Mouse (Mus musculus) hindbrain, embryonic 15.5 days (tissue): Measurements from ENCODE around the gene Slc4a8. TPM values are rescaled to one million over a fixed set of nuclear protein-coding genes. Genes with fewer than 3 reads are reported as not detected.
A peak's percentile ranks its signal among the peaks of the same experiment; 100 is the strongest.

Experiments used
- ATAC-seq: fragments of 200-750 bp; cut with Nextera tagmentation; 2 replicates; pipeline ENCODE4 v1.8.0; 2017; ENCODE audit warnings: low read depth, moderate number of reproducible peaks, moderate TSS enrichment; ENCODE audit not compliant: low FRiP score
- H3K27ac ChIP-seq: fragments of 300-500 bp; sonication (generic); replicated peaks from 2 replicates; pipeline ENCODE4 v1.5.1; 2015; ENCODE audit warnings: mild to moderate bottlenecking, inconsistent platforms
- H3K27me3 ChIP-seq: fragments of 300-500 bp; sonication (generic); 2 replicates; pipeline ENCODE4 v1.6.1; 2015; ENCODE audit warnings: control low read depth, inconsistent platforms
- H3K36me3 ChIP-seq: fragments of 300-500 bp; sonication (generic); 2 replicates; pipeline ENCODE4 v1.6.1; 2015; ENCODE audit warnings: control low read depth, inconsistent platforms
- H3K4me1 ChIP-seq: fragments of 300-500 bp; sonication (generic); replicated peaks from 2 replicates; pipeline ENCODE4 v1.6.1; 2015; ENCODE audit warnings: control low read depth, inconsistent platforms
- H3K4me2 ChIP-seq: fragments of 300-500 bp; sonication (generic); 2 replicates; pipeline ENCODE4 v1.6.1; 2015; ENCODE audit warnings: moderate library complexity, mild to moderate bottlenecking, inconsistent platforms
- H3K4me3 ChIP-seq: fragments of 300-500 bp; sonication (generic); 2 replicates; pipeline ENCODE4 v1.5.1; 2015; ENCODE audit warnings: mild to moderate bottlenecking, inconsistent platforms
- H3K9ac ChIP-seq: fragments of 300-500 bp; sonication (generic); 2 replicates; pipeline ENCODE4 v1.6.1; 2015; ENCODE audit warnings: inconsistent platforms
- H3K9me3 ChIP-seq: fragments of 300-500 bp; sonication (generic); 2 replicates; pipeline ENCODE4 v1.6.1; 2016; ENCODE audit warnings: control low read depth, inconsistent platforms
- WGBS: fragments of 180-500 bp; shearing (Covaris S2); methylation state at CpG from one replicate; pipeline ENCODE4 v1.1.7; 2015; 5-methylcytosine and 5-hydroxymethylcytosine counted together
- polyA plus RNA-seq: library from polyadenylated mRNA; unstranded; fragments of >200 nt; fragmentation: Nextera tagmentation; extraction: Ambion mirVana; gene quantifications from 2 replicates; pipeline ENCODE4 v1.2.1, GENCODE M21; 2015

Slc4a8 gene
- polyA plus RNA-seq, 1 experiment from 2014 or later: 27.1 TPM

DNA sequence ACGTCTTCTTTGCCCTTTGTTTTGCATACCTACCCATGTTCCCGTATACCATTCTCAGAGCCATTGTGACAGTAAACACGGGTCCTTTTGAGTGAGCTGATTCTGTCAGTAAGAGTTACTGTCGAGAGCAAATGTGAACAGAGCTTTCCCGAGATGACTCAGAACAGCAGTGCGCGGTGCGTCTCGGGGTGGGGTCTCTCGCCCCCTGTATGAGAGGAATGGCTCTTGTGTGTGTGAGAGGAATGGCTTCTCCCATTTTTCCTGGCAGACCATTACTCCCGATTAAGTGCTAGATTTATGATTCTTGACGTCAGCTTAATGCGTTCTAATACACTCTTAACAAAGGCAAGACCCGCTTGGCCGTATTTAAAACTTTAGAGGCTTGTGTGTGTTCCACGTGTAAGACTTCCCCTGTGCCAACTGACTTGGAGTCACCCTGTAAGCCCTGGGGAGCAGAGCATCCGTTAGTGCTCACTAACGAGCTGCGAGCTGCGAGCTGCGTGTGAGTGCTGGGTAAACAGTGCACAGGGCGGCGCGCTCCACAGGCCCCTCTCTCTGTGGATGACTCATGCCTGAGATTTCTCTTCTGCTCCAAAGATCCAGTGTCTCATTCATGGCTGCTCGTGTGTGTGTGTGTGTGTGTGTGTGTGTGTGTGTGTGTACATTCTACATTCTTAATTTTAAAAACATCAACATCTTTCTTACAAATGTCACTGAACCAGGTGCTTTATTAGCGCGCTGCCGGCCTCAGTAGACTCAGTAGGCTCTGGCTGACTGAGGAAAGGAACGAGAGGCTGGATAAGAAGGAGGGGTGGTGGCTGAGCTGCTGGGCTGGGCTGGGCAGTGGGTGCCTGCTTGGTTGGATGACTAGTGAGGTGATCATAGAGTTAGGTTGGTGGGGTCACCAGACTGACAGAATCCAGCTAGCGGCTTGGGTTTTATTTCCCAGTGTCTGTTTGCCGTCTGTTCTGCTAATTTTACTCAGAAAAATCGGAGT is 15.8 kb downstream of the Slc4a8 start:
- Histone ChIP-seq H3K27me3 (no peaks in the 10 kb centered on the region), H3K4me3 (no peak overlapping the region), H3K9me3 (no peaks in the 10 kb centered on the region), H3K4me2 (no peak overlapping the region), H3K9ac (no peak overlapping the region), H3K4me1 (peaks cover 9% of the 10 kb centered on the region; the same call in 1 of the 2 replicates), H3K27ac (0 out of 2 replicates have a peak overlapping the region, but pooled peaks have one; percentile 16), H3K36me3 (no peaks in the 10 kb centered on the region)
- peak; percentile 64; the same call in 1 of the 2 replicates for ATAC-seq
- WGBS: 53% methylated on average over 32 of the region's 32 CpGs

DNA sequence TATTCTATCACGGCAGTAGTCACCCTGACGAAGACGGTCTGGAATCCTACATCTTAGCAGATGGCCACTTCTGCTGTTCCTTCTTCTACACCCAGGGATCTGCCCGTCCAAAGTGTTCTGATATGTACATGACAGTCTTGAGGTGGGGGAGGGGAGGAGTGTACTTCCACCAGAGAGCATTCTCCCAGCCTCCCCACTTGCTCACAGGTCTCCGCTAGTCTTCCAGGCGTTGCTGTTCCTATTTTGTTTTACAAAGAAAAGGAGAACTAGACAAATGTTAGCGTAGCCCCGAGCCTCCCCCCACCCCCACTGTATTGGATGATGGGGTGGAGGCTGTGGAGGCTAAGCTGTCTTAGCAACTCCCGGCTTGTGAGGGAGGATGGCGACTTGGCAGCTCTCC is 18.3 kb downstream of the Slc4a8 start:
- no peak overlapping the region for H3K27ac ChIP-seq
- no peak overlapping the region for H3K4me3 ChIP-seq
- no peaks in the 10 kb centered on the region for H3K9me3 ChIP-seq
- no peak overlapping the region for H3K4me2 ChIP-seq
- no peaks in the 10 kb centered on the region for H3K27me3 ChIP-seq
- peaks cover 9% of the 10 kb centered on the region; the same call in 1 of the 2 replicates for H3K4me1 ChIP-seq
- ATAC-seq: no peak
- peaks cover 13% of the 10 kb centered on the region for H3K36me3 ChIP-seq
- 53% methylated on average over 10 of the region's 10 CpGs for WGBS
- no peak overlapping the region for H3K9ac ChIP-seq

DNA sequence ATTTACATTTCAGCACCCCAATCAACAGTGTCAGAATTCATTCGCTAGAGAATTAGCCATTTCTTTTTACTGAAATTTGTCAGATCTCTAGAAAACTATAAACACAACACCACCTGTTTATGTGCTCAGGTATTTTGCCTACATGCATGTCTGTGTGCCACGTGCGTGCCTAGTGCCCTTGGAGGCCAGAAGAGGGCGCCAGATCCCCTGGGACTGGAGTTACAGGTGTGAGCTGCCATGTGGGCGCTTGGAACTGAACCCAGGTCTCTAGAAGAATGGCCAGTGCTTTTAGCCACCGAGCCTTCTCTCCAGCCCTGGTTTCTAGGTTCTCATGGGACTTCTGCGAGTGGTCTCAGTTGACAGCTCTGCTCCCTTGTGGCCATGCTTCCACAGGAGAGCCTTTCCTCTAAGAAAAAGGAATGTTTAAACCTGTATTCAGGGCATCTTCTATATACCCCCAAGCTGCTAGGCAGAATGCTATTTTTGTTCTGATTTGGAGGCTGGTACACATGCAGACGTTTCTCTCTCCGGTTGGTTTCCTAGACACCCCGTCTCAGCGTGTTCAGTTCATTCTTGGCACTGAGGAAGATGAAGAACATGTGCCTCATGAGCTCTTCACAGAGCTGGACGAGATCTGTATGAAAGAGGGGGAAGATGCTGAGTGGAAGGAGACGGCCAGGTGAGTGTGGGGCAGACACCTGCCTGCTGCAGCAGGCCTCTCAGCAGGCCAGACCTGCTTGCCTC is 21.9 kb downstream of the Slc4a8 start:
- no peaks in the 10 kb centered on the region for H3K9me3 ChIP-seq
- 95% methylated on average over 13 of the region's 13 CpGs for WGBS
- H3K36me3 ChIP-seq: peaks cover 33% of the 10 kb centered on the region
- H3K27me3 ChIP-seq: no peaks in the 10 kb centered on the region
- no peak overlapping the region for H3K4me2 ChIP-seq
- ATAC-seq: no peak
- H3K9ac ChIP-seq: no peak overlapping the region
- H3K4me3 ChIP-seq: no peak overlapping the region
- H3K27ac ChIP-seq: no peak overlapping the region
- H3K4me1 ChIP-seq: no peaks in the 10 kb centered on the region

DNA sequence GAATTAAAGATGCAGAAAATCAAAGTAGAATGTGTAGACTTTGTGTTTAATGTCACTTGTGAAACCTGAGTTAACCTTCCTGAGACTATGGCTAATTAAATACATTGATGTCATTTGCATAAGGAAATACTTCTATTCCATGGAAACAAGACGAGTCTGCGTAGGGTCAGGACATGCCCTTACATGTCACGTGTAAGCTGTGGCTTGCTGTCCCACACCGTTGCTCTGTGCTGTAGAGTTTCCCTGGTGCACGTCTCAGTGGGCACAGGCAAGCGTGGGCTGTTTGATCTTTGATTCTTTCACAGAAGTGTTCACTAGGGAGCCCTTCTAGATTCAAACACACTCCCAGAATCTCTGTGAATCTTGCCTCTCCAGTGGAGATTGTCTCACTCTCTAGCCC is 28.7 kb downstream of the Slc4a8 start:
- Histone ChIP-seq H3K4me3 (no peak overlapping the region), H3K27me3 (no peaks in the 10 kb centered on the region), H3K9ac (no peak overlapping the region), H3K27ac (no peak overlapping the region), H3K4me1 (no peaks in the 10 kb centered on the region), H3K36me3 (peaks cover 40% of the 10 kb centered on the region), H3K4me2 (no peak overlapping the region), H3K9me3 (no peaks in the 10 kb centered on the region)
- WGBS: 86% methylated on average over 6 of the region's 6 CpGs
- no peak for ATAC-seq

DNA sequence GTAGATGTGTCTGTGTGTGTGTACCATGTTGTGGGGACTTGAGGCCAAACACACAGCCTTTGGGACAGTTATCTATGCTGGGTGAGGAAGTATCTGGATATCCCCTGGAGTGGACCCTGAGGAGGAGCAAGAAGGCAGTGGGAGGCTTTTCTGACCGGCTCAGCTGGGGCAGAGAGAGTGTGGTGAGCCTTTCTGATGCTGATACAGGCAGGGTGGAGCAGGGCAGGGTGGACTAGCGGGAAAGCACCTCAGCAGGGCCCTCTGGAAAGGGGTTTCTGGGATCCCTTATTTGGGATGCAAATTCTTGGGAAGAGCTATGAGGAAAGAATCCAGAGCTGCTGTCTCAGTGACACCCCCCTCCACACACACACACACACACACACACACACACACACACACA is 30.8 kb downstream of the Slc4a8 start:
- H3K9ac ChIP-seq: no peak overlapping the region
- ATAC-seq: no peak
- peaks cover 50% of the 10 kb centered on the region for H3K36me3 ChIP-seq
- H3K9me3 ChIP-seq: no peaks in the 10 kb centered on the region
- no peak overlapping the region for H3K4me2 ChIP-seq
- no peaks in the 10 kb centered on the region for H3K4me1 ChIP-seq
- H3K27me3 ChIP-seq: no peaks in the 10 kb centered on the region
- H3K4me3 ChIP-seq: no peak overlapping the region
- 36% methylated on average over 2 of the region's 2 CpGs for WGBS
- H3K27ac ChIP-seq: no peak overlapping the region

DNA sequence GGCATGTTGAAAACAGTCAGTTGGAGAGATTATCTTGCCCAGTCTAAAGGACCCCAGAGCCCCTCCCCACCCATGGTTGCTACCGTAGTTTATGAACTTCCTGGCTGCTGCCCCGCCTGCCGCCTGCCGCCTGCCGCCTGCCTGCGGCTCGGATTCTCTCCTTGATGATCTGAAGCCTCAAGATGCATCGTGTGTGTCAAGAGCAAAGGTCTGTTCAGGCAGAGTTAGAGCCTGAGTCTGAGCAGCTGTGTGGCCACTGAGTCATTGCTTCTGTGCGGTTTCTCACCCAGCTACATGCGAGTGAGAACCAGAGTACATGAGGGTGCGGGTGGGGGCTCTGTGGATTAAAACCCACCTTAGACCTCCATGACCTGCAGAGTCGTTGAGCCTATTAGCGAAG is 39.4 kb downstream of the Slc4a8 start:
- ATAC-seq: no peak

DNA sequence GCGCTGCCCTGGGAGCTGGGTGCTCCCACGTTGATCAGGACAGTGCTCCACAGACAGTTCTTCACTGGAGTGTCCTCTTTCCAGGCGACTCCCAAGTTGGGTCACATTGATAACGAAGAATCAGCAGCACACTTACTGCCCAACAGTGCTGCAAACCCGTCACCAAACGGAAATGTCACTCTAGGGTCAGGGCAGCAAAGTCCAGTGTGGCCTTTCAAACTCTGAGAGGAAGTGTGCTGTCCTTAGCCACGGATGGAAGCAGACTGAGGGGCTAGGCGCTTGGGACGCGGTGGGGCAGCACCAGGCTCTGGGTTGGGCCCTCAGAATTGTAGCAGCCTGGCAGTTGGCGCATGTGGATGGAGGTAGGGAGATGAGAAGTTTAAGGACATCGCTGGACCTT is 46.5 kb downstream of the Slc4a8 start:
- Histone ChIP-seq H3K36me3 (peaks cover 59% of the 10 kb centered on the region), H3K4me1 (no peaks in the 10 kb centered on the region), H3K4me2 (no peak overlapping the region), H3K27ac (no peak overlapping the region), H3K9me3 (no peaks in the 10 kb centered on the region), H3K9ac (no peak overlapping the region), H3K4me3 (no peak overlapping the region), H3K27me3 (no peaks in the 10 kb centered on the region)
- WGBS: 88% methylated on average over 12 of the region's 12 CpGs
- no peak for ATAC-seq

More for the DNA sequence above, 39.4 kb downstream of the Slc4a8 start:
- Histone ChIP-seq H3K4me2 (no peak overlapping the region), H3K27ac (no peak overlapping the region), H3K4me3 (no peak overlapping the region), H3K4me1 (no peaks in the 10 kb centered on the region), H3K9ac (no peak overlapping the region), H3K9me3 (no peaks in the 10 kb centered on the region), H3K36me3 (peaks cover 47% of the 10 kb centered on the region), H3K27me3 (no peaks in the 10 kb centered on the region)
- 86% methylated on average over 13 of the region's 13 CpGs for WGBS

DNA sequence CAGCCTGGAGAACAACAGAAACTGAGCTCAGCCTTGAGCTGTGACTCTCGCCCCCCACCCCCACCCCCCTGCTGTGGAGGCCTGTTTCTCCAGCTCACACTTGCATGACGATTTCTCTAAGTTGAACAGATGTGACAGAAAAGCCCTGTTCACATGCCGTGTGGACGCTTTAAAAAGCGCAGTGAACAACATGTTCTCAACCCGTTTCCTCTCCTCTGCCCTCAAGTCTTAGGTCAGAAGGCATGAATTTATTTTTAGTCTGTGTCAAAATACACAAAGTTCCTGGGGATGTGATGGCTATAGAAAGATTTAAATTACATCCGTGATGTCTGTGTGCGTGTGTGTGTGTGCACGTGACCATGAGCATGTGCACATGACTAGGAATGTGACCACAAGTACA is 46.9 kb downstream of the Slc4a8 start:
- peaks cover 62% of the 10 kb centered on the region for H3K36me3 ChIP-seq

DNA sequence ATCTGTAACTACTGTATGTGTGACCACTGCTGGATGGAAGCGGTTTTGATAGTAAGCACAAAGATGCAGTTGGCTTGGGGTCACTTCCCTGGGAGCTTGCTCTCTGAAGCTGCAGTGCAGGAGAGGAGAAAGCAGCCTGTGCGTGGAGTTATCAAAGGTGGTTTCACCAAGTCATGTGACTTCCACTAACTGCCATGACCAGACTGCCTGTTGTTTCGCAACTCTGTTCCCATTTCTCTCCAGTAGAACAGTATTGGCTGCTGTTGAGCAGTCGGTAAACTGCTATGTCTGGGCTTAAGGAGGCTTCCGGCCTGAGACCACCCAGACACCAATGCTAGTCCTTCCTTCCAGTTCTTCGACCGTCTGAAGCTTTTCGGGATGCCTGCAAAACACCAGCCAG is 48.7 kb downstream of the Slc4a8 start:
- Histone ChIP-seq H3K27ac (no peak overlapping the region), H3K36me3 (peaks cover 59% of the 10 kb centered on the region), H3K4me2 (no peak overlapping the region), H3K4me1 (no peaks in the 10 kb centered on the region), H3K27me3 (no peaks in the 10 kb centered on the region), H3K4me3 (no peak overlapping the region), H3K9me3 (no peaks in the 10 kb centered on the region), H3K9ac (no peak overlapping the region)
- ATAC-seq: no peak
- WGBS: 92% methylated on average over 8 of the region's 8 CpGs

More for the DNA sequence above, 46.9 kb downstream of the Slc4a8 start:
- Histone ChIP-seq H3K27me3 (no peaks in the 10 kb centered on the region), H3K9me3 (no peaks in the 10 kb centered on the region), H3K27ac (no peak overlapping the region), H3K4me2 (no peak overlapping the region), H3K9ac (no peak overlapping the region), H3K4me3 (no peak overlapping the region), H3K4me1 (no peaks in the 10 kb centered on the region)
- ATAC-seq: no peak
- WGBS: 73% methylated on average over 9 of the region's 9 CpGs

DNA sequence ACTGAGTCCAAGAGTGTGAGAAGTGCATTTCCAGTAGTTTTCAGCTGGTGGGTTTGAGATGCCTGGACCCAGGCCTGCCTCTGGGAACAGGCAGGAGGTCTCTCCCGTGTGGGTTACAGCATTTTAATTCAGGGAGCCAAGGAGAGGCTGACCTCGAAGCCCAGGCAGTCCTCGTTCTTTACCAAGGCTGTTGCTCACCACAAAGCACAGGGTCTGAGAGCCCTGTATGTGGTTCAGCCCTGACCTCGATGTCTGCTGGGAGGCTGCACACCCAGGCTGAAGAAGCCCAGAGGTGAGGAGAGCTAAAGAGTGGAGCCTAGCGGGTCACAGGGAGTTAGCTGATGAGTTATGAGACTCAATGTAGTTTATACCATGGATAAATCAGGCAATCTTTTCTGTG is 52.0 kb downstream of the Slc4a8 start:
- 0 out of 2 replicates have a peak, but pooled peaks cover 3% of the 10 kb centered on the region for H3K4me1 ChIP-seq
- WGBS: 74% methylated on average over 5 of the region's 5 CpGs
- no peaks in the 10 kb centered on the region for H3K27me3 ChIP-seq
- no peaks in the 10 kb centered on the region for H3K9me3 ChIP-seq
- no peak overlapping the region for H3K27ac ChIP-seq
- H3K36me3 ChIP-seq: peaks cover 62% of the 10 kb centered on the region
- H3K9ac ChIP-seq: no peak overlapping the region
- no peak overlapping the region for H3K4me3 ChIP-seq
- no peak for ATAC-seq
- no peak overlapping the region for H3K4me2 ChIP-seq

DNA sequence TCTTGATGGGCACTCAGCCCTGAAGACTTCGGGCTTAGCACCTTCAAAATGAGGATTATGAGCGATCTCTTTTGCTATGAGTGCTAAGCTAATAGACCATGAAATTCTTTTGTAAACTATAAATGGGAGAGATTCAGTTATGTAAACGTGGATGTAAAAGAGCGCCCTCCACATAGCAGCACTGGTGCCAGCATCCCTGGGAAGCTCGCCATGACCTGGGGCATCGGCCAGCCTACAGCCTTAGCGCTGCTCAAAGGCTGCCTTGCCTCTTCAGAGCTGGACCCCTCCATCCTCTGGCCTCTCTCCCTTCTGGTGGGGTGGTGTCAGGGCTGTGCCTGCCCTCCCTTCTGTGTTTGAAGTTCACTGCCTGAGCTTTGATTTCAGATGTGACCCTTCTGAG is 52.5 kb downstream of the Slc4a8 start:
- WGBS: 57% methylated on average over 7 of the region's 7 CpGs
- no peaks in the 10 kb centered on the region for H3K27me3 ChIP-seq
- H3K4me2 ChIP-seq: no peak overlapping the region
- H3K27ac ChIP-seq: no peak overlapping the region
- no peak for ATAC-seq
- H3K9ac ChIP-seq: no peak overlapping the region
- H3K9me3 ChIP-seq: no peaks in the 10 kb centered on the region
- 0 out of 2 replicates have a peak, but pooled peaks cover 3% of the 10 kb centered on the region for H3K4me1 ChIP-seq
- no peak overlapping the region for H3K4me3 ChIP-seq
- peaks cover 64% of the 10 kb centered on the region for H3K36me3 ChIP-seq

DNA sequence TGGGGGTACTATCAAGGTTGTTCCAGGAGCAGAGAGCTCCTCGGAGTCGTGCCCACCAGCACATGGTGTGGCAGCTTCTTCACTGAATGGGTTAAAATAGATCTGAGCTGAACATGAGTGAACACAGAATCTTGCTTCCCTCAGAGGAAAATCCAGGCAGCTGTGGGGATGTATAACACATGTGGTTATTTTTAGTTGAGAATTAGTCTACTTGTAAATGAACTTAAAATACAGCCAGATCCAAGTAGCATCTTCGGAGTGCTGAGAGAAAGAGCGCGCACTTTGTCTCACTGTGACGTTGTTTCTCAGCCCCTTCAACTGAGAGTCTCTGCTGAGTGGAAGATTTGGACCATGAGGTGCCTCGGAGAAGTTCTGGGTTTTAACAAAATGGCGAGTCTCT is 53.8 kb downstream of the Slc4a8 start:
- H3K4me2 ChIP-seq: no peak overlapping the region
- no peak overlapping the region for H3K4me3 ChIP-seq
- no peaks in the 10 kb centered on the region for H3K9me3 ChIP-seq
- 86% methylated on average over 8 of the region's 8 CpGs for WGBS
- H3K36me3 ChIP-seq: peaks cover 54% of the 10 kb centered on the region
- no peaks in the 10 kb centered on the region for H3K27me3 ChIP-seq
- no peak overlapping the region for H3K27ac ChIP-seq
- 0 out of 2 replicates have a peak, but pooled peaks cover 3% of the 10 kb centered on the region for H3K4me1 ChIP-seq
- no peak overlapping the region for H3K9ac ChIP-seq
- no peak for ATAC-seq
